Mouse (Mus musculus) myocyte (in vitro differentiated cells): ENCODE data around the gene Mmp11.

Experiments
- CEBPB ChIP-seq: IDR thresholded peaks from 2 replicates; pipeline ENCODE4 v1.6.1; 2011; ENCODE audit warnings: mild to moderate bottlenecking, moderate library complexity; ENCODE audit not compliant: poor library complexity, insufficient read depth, severe bottlenecking
- MAX ChIP-seq: IDR thresholded peaks from one replicate; pipeline ENCODE4 v1.6.1; 2011; ENCODE audit warnings: low read depth, mild to moderate bottlenecking, control low read depth
- MYOD1 ChIP-seq, 3 experiments: IDR thresholded peaks; one replicate each; pipeline ENCODE4 v1.6.1; 2011; ENCODE audit warnings: control low read depth in 2 of 3, low read depth in 2 of 3, mild to moderate bottlenecking in 2 of 3, moderate library complexity in 1 of 3; ENCODE audit not compliant: insufficient read length in 2 of 3, control insufficient read depth in 1 of 3
- MYOG ChIP-seq, 3 experiments: IDR thresholded peaks; one replicate each; pipeline ENCODE4 v1.6.1; 2011; ENCODE audit warnings: control low read depth in 2 of 3, low read depth in 2 of 3, mild to moderate bottlenecking in 2 of 3; ENCODE audit not compliant: insufficient read length in 2 of 3, control insufficient read depth in 1 of 3, insufficient read depth in 1 of 3
- POLR2A ChIP-seq: IDR thresholded peaks from one replicate; pipeline ENCODE4 v1.6.1; 2011; ENCODE audit warnings: low read depth, mild to moderate bottlenecking, control low read depth, moderate library complexity; ENCODE audit not compliant: insufficient read length
- SRF ChIP-seq: IDR thresholded peaks from one replicate; pipeline ENCODE4 v1.6.1; 2011; ENCODE audit warnings: low read depth; ENCODE audit not compliant: control insufficient read depth, insufficient read length

DNA sequence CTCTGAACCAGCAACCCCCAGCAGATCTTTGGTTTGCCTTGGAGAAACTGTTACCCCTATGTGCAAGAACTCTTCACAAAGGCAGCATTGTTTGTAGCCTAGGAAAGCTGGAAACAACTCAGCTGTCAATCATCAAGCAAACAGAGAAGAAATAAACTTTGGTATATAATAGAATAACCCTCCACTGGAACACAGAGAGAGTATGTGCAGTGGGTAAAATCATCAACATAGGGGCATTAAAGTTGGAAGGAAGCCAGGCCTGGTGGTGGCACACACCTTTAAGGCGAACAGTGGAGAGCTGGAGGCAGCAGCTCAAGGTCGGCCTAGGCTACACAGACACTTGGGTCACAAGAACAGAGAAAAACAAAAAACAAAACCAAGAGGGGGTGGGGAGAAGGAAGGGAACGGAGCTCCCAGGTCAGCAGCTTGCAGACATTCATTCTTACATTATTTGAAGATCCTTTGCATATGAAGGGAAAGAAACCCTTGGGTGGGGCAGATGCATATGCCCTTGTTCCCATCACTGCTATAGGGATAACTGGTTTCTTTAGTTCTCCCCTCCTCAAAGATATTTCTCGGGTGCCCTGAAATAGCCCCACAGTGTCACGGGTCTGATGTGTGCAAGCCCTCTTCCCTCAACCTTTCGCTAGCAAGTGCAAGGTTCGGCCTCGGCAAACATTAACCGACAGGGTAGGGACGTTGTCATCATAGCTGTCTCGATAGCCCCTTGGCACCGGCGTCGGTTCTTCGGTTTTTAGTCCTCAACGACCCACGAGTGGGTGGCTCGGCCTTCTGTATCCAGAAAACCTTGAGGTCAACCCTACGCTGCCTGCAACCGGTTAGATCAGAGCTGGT is 54.5 kb downstream of the Mmp11 start:
- TF ChIP-seq MYOG (IDR thresholded peaks at IDR 0.05; ENCODE audit: control insufficient read depth in 1 of 3, insufficient read depth in 1 of 3, insufficient read length in 2 of 3, low read depth in 2 of 3), result no peak
- no peak for TF ChIP-seq MYOD1 (IDR thresholded peaks at IDR 0.05; ENCODE audit: control insufficient read depth in 1 of 3, insufficient read length in 2 of 3, low read depth in 2 of 3)
- no peak for TF ChIP-seq POLR2A
- no peak for TF ChIP-seq CEBPB
- TF ChIP-seq SRF, result no peak
- TF ChIP-seq MAX, result no peak
